Mouse (Mus musculus) embryonic facial prominence, embryonic 13.5 days (tissue): ENCODE results near the gene Mrpl27. TPM values are rescaled to one million over a fixed set of nuclear protein-coding genes. Genes with fewer than 3 reads are reported as not detected.

Experiments used
- ATAC-seq: fragments of 200-750 bp; cut with Nextera tagmentation; 2 replicates; pipeline ENCODE4 v1.8.0; 2017; ENCODE audit warnings: low read depth; ENCODE audit not compliant: insufficient number of reproducible peaks, insufficient read depth, low FRiP score, low TSS enrichment
- H3K27ac ChIP-seq: fragments of 300-500 bp; sonication (generic); 2 replicates; pipeline ENCODE4 v1.5.1; 2015; ENCODE audit warnings: moderate library complexity, mild to moderate bottlenecking, inconsistent platforms
- H3K27me3 ChIP-seq: fragments of 300-500 bp; sonication (generic); 2 replicates; pipeline ENCODE4 v1.6.1; 2015; ENCODE audit warnings: mild to moderate bottlenecking, inconsistent platforms
- H3K36me3 ChIP-seq: fragments of 300-500 bp; sonication (generic); 2 replicates; pipeline ENCODE4 v1.6.1; 2015; ENCODE audit warnings: mild to moderate bottlenecking, inconsistent platforms
- H3K4me1 ChIP-seq: fragments of 300-500 bp; sonication (generic); 2 replicates; pipeline ENCODE4 v1.6.1; 2015; ENCODE audit warnings: inconsistent platforms
- H3K4me2 ChIP-seq: fragments of 300-500 bp; sonication (generic); 2 replicates; pipeline ENCODE4 v1.6.1; 2015; ENCODE audit warnings: moderate library complexity, mild to moderate bottlenecking, inconsistent platforms
- H3K4me3 ChIP-seq: fragments of 300-500 bp; sonication (generic); 2 replicates; pipeline ENCODE4 v1.5.1; 2015; ENCODE audit warnings: mild to moderate bottlenecking, inconsistent platforms
- H3K9ac ChIP-seq: fragments of 300-500 bp; sonication (generic); 2 replicates; pipeline ENCODE4 v1.6.1; 2015; ENCODE audit warnings: mild to moderate bottlenecking, inconsistent platforms
- H3K9me3 ChIP-seq: fragments of 300-500 bp; sonication (generic); 2 replicates; pipeline ENCODE4 v1.6.1; 2016; ENCODE audit warnings: inconsistent platforms
- WGBS: fragments of 180-500 bp; shearing (Covaris S2); methylation state at CpG from one replicate; pipeline ENCODE4 v1.1.7; 2015; ENCODE audit warnings: mixed read lengths; 5-methylcytosine and 5-hydroxymethylcytosine counted together
- polyA plus RNA-seq: library from polyadenylated mRNA; unstranded; fragments of >200 nt; fragmentation: Nextera tagmentation; extraction: Ambion mirVana; gene quantifications from 2 replicates; pipeline ENCODE4 v1.2.1, GENCODE M21; 2015

Gene Mrpl27
- polyA plus RNA-seq, 1 experiment from 2014 or later, result 153 TPM

GRCm38 (mm10) chr11:94699399-94699798, 45.8 kb downstream of the Mrpl27 start:
- 99% methylated on average over 3 of the region's 3 CpGs for WGBS
- Histone ChIP-seq H3K4me3 (no peak overlapping the region), H3K27me3 (0 out of 2 replicates have a peak, but pooled peaks cover 5% of the 10 kb centered on the region), H3K9ac (no peak overlapping the region), H3K9me3 (no peaks in the 10 kb centered on the region), H3K27ac (no peak overlapping the region), H3K4me2 (no peak overlapping the region), H3K36me3 (no peaks in the 10 kb centered on the region), H3K4me1 (peaks cover 21% of the 10 kb centered on the region)
- ATAC-seq, result no peak

GRCm38 (mm10) chr11:94701401-94702215, 48.0 kb downstream of the Mrpl27 start:
- no peaks in the 10 kb centered on the region for H3K9me3 ChIP-seq
- no peak overlapping the region for H3K27ac ChIP-seq
- ATAC-seq, result no peak
- peaks cover 23% of the 10 kb centered on the region for H3K4me1 ChIP-seq
- 0 out of 2 replicates have a peak, but pooled peaks cover 5% of the 10 kb centered on the region for H3K27me3 ChIP-seq
- H3K36me3 ChIP-seq, result no peaks in the 10 kb centered on the region
- no peak overlapping the region for H3K4me2 ChIP-seq
- WGBS, result 58% methylated on average over 27 of the region's 27 CpGs
- no peak overlapping the region for H3K4me3 ChIP-seq
- H3K9ac ChIP-seq, result no peak overlapping the region

- no peak for ATAC-seq
- Histone ChIP-seq H3K27ac (no peak overlapping the region), H3K9ac (no peak overlapping the region), H3K27me3 (0 out of 2 replicates have a peak, but pooled peaks cover 5% of the 10 kb centered on the region), H3K9me3 (no peaks in the 10 kb centered on the region), H3K36me3 (no peaks in the 10 kb centered on the region), H3K4me2 (no peak overlapping the region), H3K4me3 (no peak overlapping the region), H3K4me1 (peaks cover 23% of the 10 kb centered on the region)
- 41% methylated on average over 3 of the region's 3 CpGs for WGBS
Measured at GRCm38 (mm10) chr11:94702216-94702610, 48.6 kb downstream of the Mrpl27 start.

- H3K9ac ChIP-seq, result no peak overlapping the region
- H3K4me3 ChIP-seq, result no peak overlapping the region
- H3K9me3 ChIP-seq, result no peaks in the 10 kb centered on the region
- peak overlapping the region; percentile 44; the same call in 1 of the 2 replicates for H3K27ac ChIP-seq
- peaks cover 17% of the 10 kb centered on the region for H3K4me1 ChIP-seq
- 36% methylated on average over 7 of the region's 7 CpGs for WGBS
- 0 out of 2 replicates have a peak, but pooled peaks cover 5% of the 10 kb centered on the region for H3K27me3 ChIP-seq
- ATAC-seq, result no peak
- no peaks in the 10 kb centered on the region for H3K36me3 ChIP-seq
- no peak overlapping the region for H3K4me2 ChIP-seq
Measured at GRCm38 (mm10) chr11:94704020-94704419, 50.5 kb downstream of the Mrpl27 start.

GRCm38 (mm10) chr11:94704472-94704871, 50.9 kb downstream of the Mrpl27 start, which contains the start of gene Gm11541:
Gene Gm11541 (minus strand): TSS chr11:94704499.
- H3K27ac ChIP-seq, result peak within 1 kb of the TSS; percentile 44; the same call in 1 of the 2 replicates
- peaks cover 17% of the 10 kb centered on the region for H3K4me1 ChIP-seq
- no peak within 1 kb of the TSS for H3K4me3 ChIP-seq
- no peak within 1 kb of the TSS for H3K9ac ChIP-seq
- WGBS, result 44% methylated on average over 5 of the region's 5 CpGs
- no peak for ATAC-seq
- H3K36me3 ChIP-seq, result no peaks in the 10 kb centered on the region
- H3K4me2 ChIP-seq, result no peak within 1 kb of the TSS
- H3K27me3 ChIP-seq, result 0 out of 2 replicates have a peak, but pooled peaks cover 5% of the 10 kb centered on the region
- H3K9me3 ChIP-seq, result no peaks in the 10 kb centered on the region

Other genes with a start within 250 kb of the Mrpl27 start
- gene Cacna1g, start 179.6 kb upstream of the Mrpl27 start, polyA plus RNA-seq, result 38.2 and 41.8 TPM in 2 replicates
- 0.25 and 0.99 TPM in 2 replicates for gene Spata20, start 167.6 kb upstream of the Mrpl27 start, polyA plus RNA-seq
- gene Epn3, start 153.8 kb upstream of the Mrpl27 start, polyA plus RNA-seq, result 4.2 and 4.9 TPM in 2 replicates
- gene Mycbpap, start 132.0 kb upstream of the Mrpl27 start, polyA plus RNA-seq, result 1.4 and 3.6 TPM in 2 replicates
- gene Rsad1, start 104.5 kb upstream of the Mrpl27 start, polyA plus RNA-seq, result 4.0 and 4.6 TPM in 2 replicates
- gene Chad, start 88.7 kb upstream of the Mrpl27 start, polyA plus RNA-seq, result 7.1 and 8.4 TPM in 2 replicates
- gene Acsf2, start 51.9 kb upstream of the Mrpl27 start, polyA plus RNA-seq, result 7.1 and 8.3 TPM in 2 replicates
- gene Lrrc59, start 24.0 kb upstream of the Mrpl27 start, polyA plus RNA-seq, result 205 and 211 TPM in 2 replicates
- gene Eme1, start 197 bp downstream of the Mrpl27 start, polyA plus RNA-seq, result 23.5 and 26.4 TPM in 2 replicates
- gene Xylt2, start 23.7 kb downstream of the Mrpl27 start, polyA plus RNA-seq, result 24.5 and 25.5 TPM in 2 replicates
- gene Gm11541, start 50.7 kb downstream of the Mrpl27 start, polyA plus RNA-seq, result 1.2 and 1.4 TPM in 2 replicates
- 0.52 TPM in 1 of 2 replicates, not detected in the other for gene Cdc34b, start 88.0 kb downstream of the Mrpl27 start, polyA plus RNA-seq
- gene Tmem92, start 128.9 kb downstream of the Mrpl27 start, polyA plus RNA-seq, result not detected in 2 replicates